Mouse (Mus musculus): ENCODE measurements around the gene Rgs7.
A peak's percentile ranks its signal among the peaks of the same experiment; 100 is the strongest.

Gene Rgs7

DNA sequence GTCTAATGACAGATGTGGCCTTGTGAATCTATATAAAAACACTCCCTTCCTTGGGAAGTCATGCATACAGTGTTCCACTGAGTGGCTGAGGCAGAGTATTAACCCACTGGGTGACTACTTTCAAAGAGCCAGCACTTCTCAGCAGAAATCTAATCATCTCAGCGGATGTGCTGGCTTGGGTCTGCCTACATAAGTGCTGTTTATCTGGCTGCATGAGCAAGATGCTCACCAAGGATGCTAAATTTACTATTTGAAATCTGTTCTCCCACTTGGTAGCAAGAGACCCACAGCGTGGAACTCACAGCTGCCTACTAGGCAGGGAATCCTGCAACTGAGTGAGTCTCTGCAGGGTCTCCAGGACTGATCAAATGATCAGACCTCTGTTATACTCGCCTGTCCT is 184.7 kb downstream of the Rgs7 start:
- no peak for DNase-seq (ENCODE audit: low read depth, low spot score)

DNA sequence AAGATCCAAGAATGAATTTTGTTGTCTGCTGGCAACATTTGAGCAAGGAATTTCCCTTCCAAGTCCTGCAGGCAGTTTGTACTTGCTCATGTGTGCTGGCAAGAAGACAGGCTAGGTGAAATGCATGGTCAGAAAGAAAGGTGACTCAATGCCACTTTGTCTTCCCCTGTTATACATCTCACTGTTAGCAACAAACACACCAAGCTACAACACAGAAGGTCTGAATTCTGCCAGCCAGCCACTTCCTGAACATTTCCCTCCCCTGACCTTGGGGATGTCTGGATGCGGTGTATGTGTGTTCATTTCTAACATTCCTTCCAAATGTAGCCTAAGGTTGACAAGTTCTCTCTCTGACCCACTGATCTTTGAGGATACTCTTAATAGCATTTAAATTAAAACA is 191.4 kb downstream of the Rgs7 start:
- no peak for DNase-seq (ENCODE audit: low read depth, low spot score)

DNA sequence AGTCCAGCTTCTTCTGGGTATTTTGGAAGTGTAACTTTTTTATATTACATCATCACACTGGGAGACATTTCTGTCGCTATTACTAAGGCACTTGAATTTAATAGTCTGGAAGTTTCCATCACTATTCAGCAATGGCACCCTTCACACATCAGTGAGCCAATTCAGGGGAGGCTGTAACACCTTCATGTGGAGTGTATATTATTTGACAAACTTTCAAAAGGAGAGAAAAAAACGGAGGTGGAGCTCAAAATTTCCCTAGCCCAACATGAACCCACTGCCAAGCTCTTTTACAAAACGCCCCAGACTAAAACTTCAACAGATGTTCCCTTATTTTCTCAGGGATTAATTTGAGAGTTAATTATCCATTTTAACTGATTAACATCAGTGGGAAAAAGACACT is 191.9 kb downstream of the Rgs7 start:
- no peak for DNase-seq (ENCODE audit: low read depth, low spot score)

DNA sequence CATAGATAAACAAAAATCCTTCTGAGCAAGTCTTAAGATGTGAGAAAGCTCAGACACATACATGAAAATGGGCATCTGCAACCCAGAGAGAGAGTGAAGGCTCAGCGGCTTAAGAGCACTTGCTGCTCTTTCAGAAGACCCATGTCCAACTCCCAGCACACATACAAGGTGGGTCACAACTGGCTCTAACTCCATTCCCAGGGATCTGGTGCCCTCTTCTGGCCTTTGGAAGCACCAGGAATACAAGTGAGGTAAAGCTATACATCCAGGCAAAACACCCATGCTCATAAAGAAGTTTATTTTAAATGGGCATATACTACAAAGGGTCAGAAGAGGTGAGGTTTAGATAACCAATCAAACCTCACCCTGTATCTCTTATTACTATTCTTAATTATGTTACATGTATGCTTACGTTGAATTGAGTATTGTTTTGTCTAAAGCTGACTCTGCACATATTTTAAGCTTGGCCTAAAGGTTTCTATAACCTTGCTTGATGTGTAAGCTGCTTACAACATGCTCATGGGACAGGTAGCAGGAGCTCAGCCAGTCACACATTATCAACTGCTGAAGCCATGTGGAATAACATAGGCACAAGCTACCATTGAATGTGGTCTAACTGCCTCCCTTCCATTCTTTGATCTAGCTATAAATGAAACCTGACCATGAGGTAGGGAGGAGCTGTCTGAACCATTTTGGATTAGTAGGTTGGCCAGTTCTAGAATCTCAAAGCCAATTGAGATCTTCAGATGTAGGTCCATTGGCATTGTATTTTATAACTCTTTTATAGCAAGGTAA is 192.5 kb downstream of the Rgs7 start:
- DNase-seq (ENCODE audit: low read depth, low spot score): peak; percentile 57

DNA sequence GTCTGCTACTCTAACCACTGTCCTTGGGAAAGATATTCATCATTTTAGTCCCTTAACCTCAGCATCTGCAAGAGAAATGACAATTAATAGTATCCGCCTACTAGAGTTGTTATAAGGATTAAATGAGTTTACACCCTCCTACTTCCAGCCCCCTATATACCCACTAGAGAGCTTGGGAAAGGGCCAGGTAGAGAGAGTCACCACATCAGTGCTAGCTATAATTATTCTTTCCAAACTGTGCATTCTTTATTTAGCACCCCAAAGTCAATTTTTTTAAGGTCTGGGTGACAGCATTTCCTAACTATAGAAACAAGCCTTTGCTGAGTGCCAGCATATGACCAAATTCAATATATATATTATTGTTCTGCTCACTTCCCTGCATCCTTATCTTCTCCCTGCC is 195.4 kb downstream of the Rgs7 start:
- DNase-seq (ENCODE audit: low read depth, low spot score): no peak

DNA sequence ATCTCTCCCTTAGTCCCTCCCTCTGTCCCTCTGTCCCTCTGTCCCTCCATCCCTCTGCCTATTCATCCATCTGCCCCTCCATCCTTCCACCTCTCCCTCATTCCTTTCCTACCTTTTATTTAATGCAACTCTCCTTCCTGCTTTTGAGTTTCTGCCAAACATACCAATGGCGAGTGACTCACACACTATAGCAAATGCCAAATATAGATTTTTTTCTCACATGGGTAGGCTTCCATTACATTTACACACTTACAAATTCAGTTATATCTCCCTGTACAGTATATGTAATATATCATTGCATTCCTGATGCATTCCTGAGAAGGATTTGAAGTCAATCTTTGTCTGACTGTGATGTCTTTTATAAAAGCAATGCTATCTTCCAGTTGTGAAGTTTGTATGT is 202.2 kb downstream of the Rgs7 start:
- no peak for DNase-seq (ENCODE audit: low read depth, low spot score)

DNA sequence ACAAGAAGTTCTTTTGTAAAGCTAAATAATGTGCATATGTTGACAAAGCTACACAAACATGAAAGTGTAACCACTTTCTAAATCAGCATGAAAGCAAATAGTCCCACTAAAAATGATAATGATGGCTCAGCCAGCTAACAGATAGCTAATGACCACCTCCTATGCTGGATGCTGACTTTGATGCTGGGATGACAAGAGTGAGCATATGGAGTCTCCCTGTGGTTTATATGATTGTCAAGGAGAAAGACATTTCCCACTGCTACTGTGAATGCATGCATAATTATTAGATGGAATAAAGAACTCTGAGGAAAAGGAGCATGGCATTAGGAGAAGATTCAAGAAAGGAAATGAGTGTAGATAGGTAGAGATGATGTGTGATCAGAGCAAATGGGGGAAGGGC is 230.0 kb downstream of the Rgs7 start:
- no peak for DNase-seq (ENCODE audit: low read depth, low spot score)

DNA sequence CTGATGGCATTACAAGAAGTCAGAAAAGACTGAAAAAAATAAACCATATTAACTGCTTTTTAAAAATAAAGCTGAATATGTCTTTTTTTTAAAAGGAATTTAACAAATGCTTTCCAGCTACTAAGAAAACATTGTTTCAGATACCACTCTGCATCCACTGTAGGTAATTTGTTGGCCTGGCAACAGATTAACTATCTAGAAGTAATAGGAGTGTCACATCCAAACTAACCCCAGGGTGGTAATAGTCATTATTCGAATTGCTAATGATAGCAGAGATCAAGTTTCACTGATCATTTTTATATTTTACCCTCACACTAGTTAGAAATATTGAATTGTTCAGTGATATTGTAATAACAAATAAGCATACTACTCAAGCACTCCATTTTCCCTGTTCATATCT is 232.9 kb downstream of the Rgs7 start:
- no peak for DNase-seq (ENCODE audit: low read depth, low spot score)

DNA sequence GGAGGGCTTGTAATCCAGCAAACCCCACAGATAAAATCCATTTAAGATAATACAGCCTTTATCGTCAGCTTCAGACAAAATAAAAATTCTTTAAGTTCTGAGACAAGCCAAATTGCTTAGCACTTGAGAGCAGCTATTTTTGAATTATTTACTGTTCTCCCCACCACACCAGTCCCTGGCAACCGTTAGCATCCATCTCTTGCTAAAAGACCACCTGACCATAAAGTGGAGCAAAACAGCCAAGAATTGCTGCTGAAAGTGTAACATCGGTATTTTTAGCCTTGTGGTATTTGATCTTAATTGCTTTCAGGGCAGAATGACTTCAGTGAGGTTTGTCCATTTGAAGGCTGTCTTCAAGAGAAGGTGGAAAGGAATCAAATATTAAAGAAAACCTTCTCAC is 237.1 kb downstream of the Rgs7 start:
- no peak for DNase-seq (ENCODE audit: low read depth, low spot score)

DNA sequence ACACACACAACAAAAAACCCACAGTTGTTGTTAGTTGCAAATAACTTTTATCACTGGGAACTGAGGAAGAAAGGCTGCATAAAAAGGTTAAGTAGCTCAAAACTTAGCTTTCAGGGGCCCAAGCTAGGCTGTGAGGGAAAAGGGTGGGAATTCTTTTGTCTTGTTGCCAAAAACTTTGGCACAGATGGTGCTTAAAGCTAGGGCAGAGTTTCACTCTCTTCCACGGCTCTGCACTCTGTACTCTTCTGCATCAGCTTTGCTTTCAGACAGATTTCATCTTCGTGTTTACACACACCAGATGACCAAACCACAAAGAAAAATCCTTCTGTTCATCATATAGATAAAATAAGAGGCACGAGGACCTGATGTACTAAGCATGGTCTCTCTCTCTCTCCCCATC is 237.6 kb downstream of the Rgs7 start:
- no peak for DNase-seq (ENCODE audit: low read depth, low spot score)

DNA sequence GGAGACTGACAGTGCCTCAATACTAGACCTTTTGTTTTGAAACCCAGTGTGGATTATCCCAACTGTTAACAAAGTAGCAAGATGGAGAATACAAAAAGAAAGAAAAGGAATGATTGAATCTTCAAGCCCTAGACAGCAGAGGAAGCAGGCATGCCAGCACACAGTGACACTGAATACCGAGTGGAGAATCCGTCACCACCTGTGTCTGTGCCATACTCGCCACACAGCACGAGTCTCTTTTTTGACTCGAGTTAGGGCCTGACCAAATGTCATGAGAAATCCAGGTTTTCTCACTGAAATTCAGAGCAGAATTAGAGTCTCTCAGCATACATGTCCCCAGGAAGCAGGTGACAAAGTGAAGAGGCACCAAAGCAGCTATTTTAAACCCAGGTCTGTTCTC is 250.2 kb downstream of the Rgs7 start:
- no peak for DNase-seq (ENCODE audit: low read depth, low spot score)

DNA sequence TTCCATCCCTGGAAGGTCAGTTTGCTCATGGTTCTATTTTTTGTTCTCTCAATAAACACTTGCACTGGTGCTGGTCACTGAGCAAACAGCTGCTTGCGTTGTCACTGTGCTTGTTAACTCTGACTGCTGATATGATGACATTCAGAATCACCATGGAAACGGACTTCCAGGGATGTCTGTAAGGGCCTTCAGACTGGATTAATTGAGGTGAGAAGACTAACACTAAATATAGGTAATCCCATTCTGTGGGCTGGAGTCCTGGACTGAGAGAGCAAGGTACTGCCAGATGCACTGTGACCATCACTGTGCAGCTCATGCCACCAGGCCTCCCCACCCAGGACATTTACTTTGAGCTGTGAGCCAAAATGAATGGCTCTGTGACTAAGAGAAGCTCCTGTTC is 252.2 kb downstream of the Rgs7 start:
- DNase-seq (ENCODE audit: low read depth, low spot score): no peak

DNA sequence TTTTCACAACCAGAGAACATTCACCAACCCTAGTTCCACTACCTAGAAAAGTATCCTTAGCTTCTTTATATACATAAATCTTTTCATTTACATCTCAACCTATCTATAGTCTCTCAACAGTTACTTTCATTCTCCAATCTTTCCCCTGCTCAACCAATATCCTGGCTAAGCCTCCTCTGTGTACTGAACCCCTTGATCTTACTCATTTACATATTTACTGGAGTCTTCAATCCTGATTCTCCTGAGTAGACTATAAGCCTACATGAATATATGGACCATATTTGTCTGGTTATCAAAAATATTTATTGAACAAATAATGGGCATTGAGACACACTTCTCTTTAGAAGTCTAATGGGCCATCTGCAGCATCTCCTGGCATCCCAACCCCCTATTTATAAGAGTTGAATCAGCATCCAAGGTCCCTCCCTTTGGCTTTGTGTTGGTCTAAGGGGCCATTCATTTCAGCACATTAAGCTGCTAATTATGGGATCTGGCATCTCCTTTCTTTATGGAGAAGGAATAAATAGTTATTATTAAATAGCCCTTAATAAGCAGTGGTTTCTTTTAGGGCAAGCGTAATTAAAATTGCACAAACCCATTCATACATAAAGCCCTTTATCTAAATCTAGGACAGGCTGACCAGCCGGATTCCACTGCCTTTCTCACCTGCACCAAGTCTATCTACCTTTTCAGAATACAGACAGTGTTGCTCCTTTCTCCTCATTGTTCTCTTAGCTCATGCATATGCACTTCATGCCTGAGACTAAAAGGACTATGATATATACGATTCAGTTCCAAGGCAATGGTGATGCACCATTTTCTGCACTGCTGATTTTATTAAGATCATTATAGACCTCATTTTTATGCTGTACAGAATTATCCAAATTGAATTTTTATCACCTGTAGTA is 270.5 kb downstream of the Rgs7 start:
- no peak for DNase-seq (ENCODE audit: low read depth, low spot score)

DNA sequence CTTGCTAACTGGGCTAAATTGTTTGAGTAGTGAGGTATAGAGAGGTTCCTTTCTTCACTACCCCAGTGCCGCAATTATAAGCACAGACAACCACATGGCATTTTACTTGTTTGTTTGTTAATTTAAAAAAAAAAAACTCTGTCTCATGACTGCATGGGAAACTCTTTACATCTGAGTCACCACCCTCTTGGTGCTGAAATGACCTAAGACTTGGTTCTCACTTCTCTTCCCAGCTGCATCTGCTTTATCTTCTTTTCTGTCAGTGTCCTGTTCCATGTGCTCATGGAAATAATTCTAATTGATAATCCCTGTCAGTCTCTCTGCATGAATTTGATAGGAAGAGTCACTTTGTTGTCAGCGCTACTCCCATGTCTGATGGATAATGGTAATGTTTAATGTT is 272.7 kb downstream of the Rgs7 start:
- DNase-seq (ENCODE audit: low read depth, low spot score): no peak

DNA sequence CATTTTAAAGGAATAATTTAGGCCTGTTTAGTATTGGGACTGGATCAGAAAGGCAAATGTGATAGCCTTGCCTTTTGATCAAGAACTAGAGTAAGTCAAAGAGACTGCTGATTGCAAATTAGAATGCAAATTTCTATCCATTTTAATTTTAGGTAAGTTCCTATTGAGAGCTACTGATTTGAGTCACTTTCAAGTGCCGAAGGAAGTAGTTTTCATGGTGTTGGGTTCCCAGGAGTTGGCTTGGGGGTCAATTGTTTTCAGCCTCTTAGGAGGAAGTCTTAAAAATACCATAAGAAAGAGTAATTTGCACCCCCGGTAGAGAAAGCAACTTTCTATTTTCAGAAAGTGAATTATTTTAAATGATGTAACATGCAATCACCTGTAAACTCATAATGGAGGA is 285.3 kb downstream of the Rgs7 start:
- no peak for DNase-seq (ENCODE audit: low read depth, low spot score)

DNA sequence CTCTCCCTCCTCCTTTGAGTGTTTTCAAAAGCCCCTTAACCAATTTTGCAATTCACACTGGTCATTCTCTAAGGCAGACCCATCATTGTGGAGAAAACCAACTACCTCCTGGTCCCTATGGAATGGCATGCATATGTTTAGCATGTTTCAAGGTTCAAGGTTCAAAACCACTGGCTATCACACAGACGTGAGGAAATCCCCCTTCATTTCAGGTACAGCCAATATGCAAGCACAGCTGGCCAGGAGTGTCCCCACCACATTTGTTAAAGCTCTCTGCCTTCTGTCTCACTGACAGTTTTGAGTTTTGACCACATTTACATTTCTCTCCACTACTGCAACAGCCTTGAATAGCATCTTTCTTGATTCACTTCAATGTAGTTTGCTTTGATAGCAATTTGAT is 286.7 kb downstream of the Rgs7 start:
- DNase-seq (ENCODE audit: low read depth, low spot score): no peak

DNA sequence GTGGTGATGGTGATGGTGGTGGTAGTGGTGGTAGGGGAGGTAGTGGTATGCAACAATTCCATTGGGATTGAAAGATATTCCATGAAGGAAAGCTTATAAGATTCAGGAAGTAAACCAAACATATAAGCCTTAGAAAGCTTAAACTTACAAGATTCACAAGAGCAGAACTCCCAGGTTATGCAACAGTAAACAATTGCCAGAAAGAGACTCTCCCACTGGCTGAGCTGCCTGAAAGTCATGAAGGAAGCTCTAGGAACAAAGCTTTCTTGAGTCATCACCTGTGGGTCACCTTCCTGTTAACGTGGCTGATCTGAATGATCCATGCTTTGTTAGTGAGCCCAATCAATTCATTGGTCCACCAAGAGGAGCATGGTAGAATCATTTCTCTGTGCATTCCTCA is 288.8 kb downstream of the Rgs7 start:
- no peak for DNase-seq (ENCODE audit: low read depth, low spot score)

DNA sequence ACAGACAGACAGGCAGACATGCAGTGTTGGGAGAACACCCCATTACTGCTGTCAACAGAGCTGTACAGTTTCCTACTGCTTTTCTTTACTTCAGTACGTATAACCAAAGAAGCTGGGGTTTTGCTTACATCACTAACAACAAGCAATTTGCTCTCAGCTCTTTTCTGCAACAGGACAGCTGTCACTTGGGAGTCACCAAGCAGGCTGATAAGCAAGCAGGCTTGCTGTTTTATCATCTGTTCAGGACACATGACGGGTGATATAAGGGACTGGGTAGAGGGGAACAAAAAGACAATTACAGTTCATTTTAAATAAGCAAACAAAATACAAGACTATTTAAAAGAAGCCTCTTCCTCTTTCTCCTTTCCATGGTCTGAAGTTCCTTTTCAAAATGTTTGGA is 289.4 kb downstream of the Rgs7 start:
- DNase-seq (ENCODE audit: low read depth, low spot score): no peak

DNA sequence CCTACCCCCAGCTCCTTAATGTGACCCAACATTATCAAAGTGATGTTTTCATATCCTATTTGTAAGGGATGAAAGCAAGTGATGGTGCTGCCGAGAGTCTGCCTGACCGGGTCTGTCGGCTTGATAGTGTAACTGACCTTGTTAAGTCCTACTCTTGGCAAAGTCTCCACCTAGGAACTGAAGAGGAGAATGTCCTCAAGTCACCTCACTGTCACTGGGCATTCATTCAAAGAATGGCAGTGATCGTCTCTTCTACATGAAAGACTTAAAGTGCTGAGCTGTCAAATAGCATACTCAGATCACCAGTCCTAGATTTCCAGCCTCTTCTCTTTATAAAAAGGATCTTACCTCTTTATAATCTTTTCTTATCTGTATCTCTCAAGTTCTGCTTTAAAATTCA is 293.4 kb downstream of the Rgs7 start:
- no peak for DNase-seq (ENCODE audit: low read depth, low spot score)

DNA sequence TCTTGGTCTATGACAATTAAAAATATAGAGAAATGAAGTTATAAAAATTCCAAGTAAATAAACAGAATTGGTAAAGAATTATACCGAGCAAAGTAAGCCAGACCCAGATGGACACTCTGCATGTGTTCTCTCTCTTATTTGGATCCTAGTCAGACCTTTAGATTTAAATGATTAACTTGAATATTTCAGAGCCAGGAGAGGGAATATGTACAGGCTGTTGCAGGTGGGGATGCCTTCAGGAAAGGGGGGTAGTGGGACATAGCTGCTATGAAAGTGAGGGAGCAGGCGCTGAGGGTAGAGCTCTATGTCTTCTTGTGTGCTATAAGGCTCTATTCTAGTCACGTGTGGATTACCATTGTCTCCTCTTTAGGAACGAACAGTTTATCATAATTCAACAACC is 296.5 kb downstream of the Rgs7 start:
- no peak for DNase-seq (ENCODE audit: low read depth, low spot score)

DNA sequence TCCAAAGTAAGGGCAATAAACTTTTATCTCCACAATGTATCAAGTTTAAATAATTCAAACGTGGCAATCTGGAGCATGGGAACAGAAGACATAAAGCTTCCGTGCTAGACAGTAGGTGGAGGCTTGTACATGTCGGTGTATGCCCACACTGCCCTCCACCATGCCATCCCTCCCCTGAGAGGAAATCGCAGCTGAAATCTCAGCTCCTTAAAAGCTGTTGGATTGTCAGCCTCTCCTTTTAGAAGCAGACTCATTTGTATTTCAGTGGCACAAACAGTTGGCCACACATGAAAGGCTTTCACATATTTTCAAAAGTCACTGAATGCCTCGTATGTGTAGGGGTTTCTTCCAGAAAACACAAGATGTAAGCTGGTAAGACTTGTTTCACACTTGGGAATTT is 304.1 kb downstream of the Rgs7 start:
- no peak for DNase-seq (ENCODE audit: low read depth, low spot score)

DNA sequence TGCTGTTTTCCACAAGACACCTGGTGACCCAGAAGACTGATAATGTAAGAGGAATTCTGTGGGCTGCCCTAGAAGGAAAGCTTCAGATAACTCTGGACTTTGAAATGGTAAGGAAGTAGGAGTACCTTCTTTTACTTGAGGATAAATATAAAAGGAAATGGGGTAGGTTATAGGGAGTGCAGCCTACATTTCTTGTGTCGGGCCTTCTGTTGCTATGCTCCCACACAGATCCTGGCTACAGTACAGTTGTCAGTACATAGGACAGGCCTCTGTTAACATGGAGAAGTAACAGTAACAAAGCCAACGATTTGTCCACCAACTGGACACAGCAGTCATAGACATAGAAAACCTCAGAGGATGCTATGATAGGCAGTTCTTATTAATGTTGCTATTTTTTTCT is 307.1 kb downstream of the Rgs7 start:
- DNase-seq (ENCODE audit: low read depth, low spot score): no peak

DNA sequence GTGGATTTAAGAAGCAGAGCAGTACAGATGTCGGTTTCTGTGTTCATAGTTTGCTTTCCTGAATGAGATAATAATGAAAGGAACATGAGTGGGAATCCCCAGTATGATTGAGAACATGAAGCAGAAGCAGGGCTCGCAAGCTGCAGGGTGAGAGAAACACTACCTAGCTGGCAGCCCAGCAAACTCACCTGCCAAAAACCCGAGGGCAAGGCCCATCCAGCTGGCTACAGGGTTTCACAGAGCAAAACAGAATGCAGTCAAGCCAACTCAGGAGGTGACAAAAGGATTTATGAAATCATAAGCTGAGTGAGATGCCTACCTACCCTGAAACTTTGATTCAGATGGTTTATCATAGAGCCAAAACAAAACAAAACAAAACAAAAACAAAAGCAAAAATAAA is 307.6 kb downstream of the Rgs7 start:
- DNase-seq (ENCODE audit: low read depth, low spot score): no peak
